Comparison of ENCODE assay signal across 10 mouse cellular contexts in genomic region chr8:126382749-126383148, GRCm38 (mm10). TPM values are rescaled to one million over a fixed set of nuclear protein-coding genes. Genes with fewer than 3 reads are reported as not detected.
DNase-seq lines count a peak whose midpoint lies in the region; ATAC-seq and TF ChIP-seq lines count a peak whose summit lies in the region.
"Had no signal": no experiment of that assay in that cellular context is flagged by ENCODE, and none has a peak within 500 bp of the region (broad histone marks: within the 10 kb centered on the region; RNA-seq: fewer than 3 reads in every experiment).

No protein-coding gene starts in this region.

- no peak for ATAC-seq in kidney, embryonic 16.5 days (ENCODE audit: low FRiP score, low TSS enrichment)
- ATAC-seq in hindbrain, postnatal 0 days: peak; percentile 47
- ATAC-seq in lung, embryonic 14.5 days (ENCODE audit: insufficient read depth): no peak
- ATAC-seq in activated CD4-positive, CD25-positive, alpha-beta regulatory T cell, adult 4 months: no peak

- no peaks in the 10 kb centered on the region for H3K79me2 ChIP-seq in MEL (ENCODE audit: control insufficient read depth, insufficient read depth, low read length, poor library complexity)

- TF ChIP-seq RAD21 in MEL (IDR thresholded peaks at IDR 0.05; ENCODE audit: low read depth, low read length): no peak

- H3K27ac ChIP-seq in kidney, embryonic 16.5 days (ENCODE audit: low read length): no peak overlapping the region
- no peak overlapping the region for H3K27ac ChIP-seq in MEL (ENCODE audit: control insufficient read depth, low read depth, low read length)
- no peak overlapping the region for H3K27ac ChIP-seq in hindbrain, postnatal 0 days
- no peak overlapping the region for H3K27ac ChIP-seq in lung, embryonic 14.5 days (ENCODE audit: low read depth)
- H3K27ac ChIP-seq: hindbrain, embryonic 15.5 days; neural tube, embryonic 12.5 days had no signal

- H3K4me2 ChIP-seq in kidney, embryonic 16.5 days (replicated peaks; ENCODE audit: low read depth, low read length): no peak overlapping the region
- H3K4me2 ChIP-seq in hindbrain, postnatal 0 days (ENCODE audit: low read depth, low read length): no peak overlapping the region
- no peak overlapping the region for H3K4me2 ChIP-seq in lung, embryonic 14.5 days
- H3K4me2 ChIP-seq: hindbrain, embryonic 15.5 days; neural tube, embryonic 12.5 days had no signal

- H3K4me1 ChIP-seq in kidney, embryonic 16.5 days (ENCODE audit: insufficient read depth, low read length): no peaks in the 10 kb centered on the region
- no peaks in the 10 kb centered on the region for H3K4me1 ChIP-seq in MEL (ENCODE audit: control insufficient read depth in 1 of 2, insufficient read depth in 2 of 2, low read length in 2 of 2)
- no peaks in the 10 kb centered on the region for H3K4me1 ChIP-seq in hindbrain, postnatal 0 days (ENCODE audit: insufficient read depth, low read length)
- no peaks in the 10 kb centered on the region for H3K4me1 ChIP-seq in lung, embryonic 14.5 days (ENCODE audit: insufficient read depth)
- H3K4me1 ChIP-seq: hindbrain, embryonic 15.5 days; neural tube, embryonic 12.5 days had no signal

- TF ChIP-seq POLR2A in MEL (IDR thresholded peaks at IDR 0.05; ENCODE audit: control insufficient read depth in 1 of 2, insufficient read depth in 1 of 2, low read depth in 1 of 2, low read length in 2 of 2, poor library complexity in 1 of 2): no peak

- no peak for TF ChIP-seq EP300 in MEL (IDR thresholded peaks at IDR 0.05; ENCODE audit: low read depth in 1 of 2, low read length in 2 of 2)

- peak in 2 of 3 experiments; percentile 12 to 16; a peak in 2 of 6 replicates for TF ChIP-seq CTCF in MEL (IDR thresholded peaks at IDR 0.05 in 2 of 3, conservative IDR thresholded peaks at IDR 0.05 in 1 of 3; ENCODE audit: control insufficient read depth in 1 of 3, insufficient read depth in 1 of 3, low read depth in 2 of 3, low read length in 3 of 3, poor library complexity in 1 of 3, severe bottlenecking in 1 of 3)
- peak; percentile 89 for TF ChIP-seq CTCF in hindbrain, postnatal 0 days (IDR thresholded peaks at IDR 0.05; ENCODE audit: low read depth)
- peak; percentile 71 for TF ChIP-seq CTCF in lung, embryonic 14.5 days (IDR thresholded peaks at IDR 0.05; ENCODE audit: low read depth)

- no peaks in the 10 kb centered on the region for H3K9me3 ChIP-seq in kidney, embryonic 16.5 days (ENCODE audit: low read length)
- no peaks in the 10 kb centered on the region for H3K9me3 ChIP-seq in MEL (replicated peaks; ENCODE audit: insufficient read depth, low read length)
- H3K9me3 ChIP-seq in hindbrain, postnatal 0 days (ENCODE audit: low read length): no peaks in the 10 kb centered on the region
- no peaks in the 10 kb centered on the region for H3K9me3 ChIP-seq in lung, embryonic 14.5 days (ENCODE audit: low read depth, low read length)
- H3K9me3 ChIP-seq: hindbrain, embryonic 15.5 days; neural tube, embryonic 12.5 days had no signal

- H3K27me3 ChIP-seq in kidney, embryonic 16.5 days (ENCODE audit: insufficient read depth, low read length): no peaks in the 10 kb centered on the region
- no peaks in the 10 kb centered on the region for H3K27me3 ChIP-seq in MEL (ENCODE audit: control insufficient read depth in 1 of 2, insufficient read depth in 2 of 2, low read length in 2 of 2)
- H3K27me3 ChIP-seq in hindbrain, postnatal 0 days (ENCODE audit: insufficient read depth, low read length): no peaks in the 10 kb centered on the region
- H3K27me3 ChIP-seq in lung, embryonic 14.5 days (ENCODE audit: insufficient read depth, low read length): no peaks in the 10 kb centered on the region
- H3K27me3 ChIP-seq: hindbrain, embryonic 15.5 days; neural tube, embryonic 12.5 days had no signal

- no peaks in the 10 kb centered on the region for H3K36me3 ChIP-seq in kidney, embryonic 16.5 days (ENCODE audit: insufficient read depth, low read length)
- no peaks in the 10 kb centered on the region for H3K36me3 ChIP-seq in MEL (ENCODE audit: control insufficient read depth in 1 of 2, insufficient read depth in 2 of 2, low read length in 2 of 2)
- no peaks in the 10 kb centered on the region for H3K36me3 ChIP-seq in hindbrain, postnatal 0 days (ENCODE audit: insufficient read depth, low read length)
- no peaks in the 10 kb centered on the region for H3K36me3 ChIP-seq in lung, embryonic 14.5 days (ENCODE audit: insufficient read depth)
- H3K36me3 ChIP-seq: hindbrain, embryonic 15.5 days; neural tube, embryonic 12.5 days had no signal

- 63% methylated on average over 5 of the region's 5 CpGs for WGBS in kidney, embryonic 16.5 days
- 75% methylated on average over 5 of the region's 5 CpGs for WGBS in hindbrain, postnatal 0 days
- 61% methylated on average over 5 of the region's 5 CpGs for WGBS in lung, embryonic 14.5 days

- H3K4me3 ChIP-seq in kidney, embryonic 16.5 days (ENCODE audit: low read length): no peak overlapping the region
- no peak overlapping the region for H3K4me3 ChIP-seq in MEL (ENCODE audit: control insufficient read depth in 1 of 2, insufficient read depth in 1 of 2, low read depth in 2 of 2, low read length in 2 of 2)
- H3K4me3 ChIP-seq in hindbrain, postnatal 0 days (ENCODE audit: low read length): no peak overlapping the region
- no peak overlapping the region for H3K4me3 ChIP-seq in lung, embryonic 14.5 days (ENCODE audit: low read depth, low read length)
- H3K4me3 ChIP-seq: hindbrain, embryonic 15.5 days; neural tube, embryonic 12.5 days had no signal

- no peak overlapping the region for H3K9ac ChIP-seq in kidney, embryonic 16.5 days (replicated peaks; ENCODE audit: low read length)
- no peak overlapping the region for H3K9ac ChIP-seq in MEL (ENCODE audit: control insufficient read depth, low read depth, low read length, poor library complexity, severe bottlenecking)
- no peak overlapping the region for H3K9ac ChIP-seq in hindbrain, postnatal 0 days (replicated peaks; ENCODE audit: low read length)
- no peak overlapping the region for H3K9ac ChIP-seq in lung, embryonic 14.5 days
- H3K9ac ChIP-seq: hindbrain, embryonic 15.5 days; neural tube, embryonic 12.5 days had no signal

- peak; percentile 45 for DNase-seq in kidney, adult 11 months
- no peak for DNase-seq in MEL (ENCODE audit: low read depth, low spot score)
- DNase-seq in cerebellum, adult 11-12 months: peak; percentile 58
- DNase-seq in hindbrain, postnatal 0 days (ENCODE audit: low spot score): peak; percentile 67
- peak; percentile 51 for DNase-seq in lung, embryonic 14.5 days
- DNase-seq in gastrocnemius, postnatal 25 days: no peak

TF ChIP-seq in MEL, 35 proteins besides CTCF, POLR2A, EP300 and RAD21:
- no peak for TF ChIP-seq ETS1 (IDR thresholded peaks at IDR 0.05; ENCODE audit: low read depth, low read length)
- no peak for TF ChIP-seq CHD1 (IDR thresholded peaks at IDR 0.05; ENCODE audit: low read depth, low read length)
- TF ChIP-seq BHLHE40 (IDR thresholded peaks at IDR 0.05; ENCODE audit: borderline replicate concordance, low read depth, low read length): no peak
- TF ChIP-seq POLR2AphosphoS5 (IDR thresholded peaks at IDR 0.05; ENCODE audit: borderline replicate concordance, low read depth, low read length): no peak
- TF ChIP-seq HCFC1 (IDR thresholded peaks at IDR 0.05; ENCODE audit: low read depth, low read length): no peak

RNA-seq across cellular contexts. Expression of gene Coa6, which starts 39.6 kb away (rescaled TPM):
- polyA plus RNA-seq in kidney, embryonic 16.5 days (2015; fragmentation: Nextera tagmentation; extraction: Ambion mirVana): 45.8 and 53.9 TPM in 2 replicates
- 39.3 and 42.6 TPM in 2 replicates for total RNA-seq in MEL (2012; rRNA removed)
- polyA plus RNA-seq in MEL (2012; ENCODE audit: insufficient read depth in 1 of 2, insufficient read length in 2 of 2, low read depth in 1 of 2, low replicate concordance in 2 of 2, missing spikeins in 1 of 2): 10 to 100 TPM in 1 of 2 experiments, not detected in 1; 31.1 TPM
- 20.9 and 27.5 TPM in 2 replicates for total RNA-seq in hindbrain, postnatal 0 days (2014; rRNA removed)
- polyA plus RNA-seq in hindbrain, postnatal 0 days (2015; fragmentation: Nextera tagmentation; extraction: Ambion mirVana): 48.9 and 57.2 TPM in 2 replicates
- 47.7 and 51.4 TPM in 2 replicates for polyA plus RNA-seq in lung, embryonic 14.5 days (2014; fragmentation: Nextera tagmentation; extraction: Ambion mirVana)
- polyA plus RNA-seq in activated CD4-positive, CD25-positive, alpha-beta regulatory T cell, adult 4 months (2017; shearing (Covaris generic)): 10 to 100 TPM; 47.9 to 64.2 TPM
- total RNA-seq in gastrocnemius, postnatal 25 days (2021): 10 to 100 TPM; 19.8 to 23.0 TPM

Comparison
In these comparisons a context has a peak if more than half of its experiments do, and no peak if none do; other contexts are left out.
1. DNase-seq: peak in kidney, adult 11 months (single experiment), cerebellum, adult 11-12 months (single experiment), hindbrain, postnatal 0 days (single experiment) and lung, embryonic 14.5 days (single experiment); none in MEL (single experiment) and gastrocnemius, postnatal 25 days (single experiment).
2. CTCF ChIP-seq: peak in every context shown above with its lines; median percentile 89 in hindbrain, postnatal 0 days; 71 in lung, embryonic 14.5 days; 14 in MEL.